Mouse (Mus musculus) brown adipose tissue, adult 24 weeks (tissue): ENCODE results near the gene Hist1h2be. TPM values are rescaled to one million over a fixed set of nuclear protein-coding genes. Genes with fewer than 3 reads are reported as not detected.
"Not testable (repeated sequence)": the region's sequence is repeated elsewhere in the genome, so short reads cannot be mapped to it uniquely, and the experiment has no call there.

ENCODE experiments used
- H3K27ac ChIP-seq: fragments of 200-500 bp; replicated peaks from 2 replicates; pipeline ENCODE4 v1.5.1; 2012; ENCODE audit warnings: low read depth, mild to moderate bottlenecking, low read length
- H3K4me1 ChIP-seq: fragments of 200-500 bp; 2 replicates; pipeline ENCODE4 v1.6.1; 2012; ENCODE audit warnings: low read length, mixed read lengths; ENCODE audit not compliant: control insufficient read depth, insufficient read depth, insufficient read length
- H3K4me3 ChIP-seq: fragments of 200-500 bp; 2 replicates; pipeline ENCODE4 v1.5.1; 2012; ENCODE audit warnings: low read depth, mild to moderate bottlenecking, low read length, moderate library complexity; ENCODE audit not compliant: insufficient read depth
- polyA plus RNA-seq: library from polyadenylated mRNA; stranded (reverse); fragments of >200 nt; gene quantifications from 2 replicates; pipeline ENCODE4 v1.2.4, GENCODE M21; 2012; ENCODE audit not compliant: missing spikeins, insufficient read depth, insufficient read length

The Hist1h2be gene
- polyA plus RNA-seq, 1 experiment, result 8.2 TPM

- peaks cover 11% of the 10 kb centered on the region; the same call in 1 of the 2 replicates for H3K4me1 ChIP-seq
- H3K27ac ChIP-seq, result no peak overlapping the region
- peak overlapping the region; percentile 54 for H3K4me3 ChIP-seq
Observed at GRCm38 (mm10) chr13:23582219-23583056, 38.5 kb downstream of the Hist1h2be start.

- H3K4me1 ChIP-seq, result peaks cover 11% of the 10 kb centered on the region; the same call in 1 of the 2 replicates
- H3K4me3 ChIP-seq, result peak within 1 kb of the TSS; percentile 54
- no peak within 1 kb of the TSS for H3K27ac ChIP-seq
Observed at GRCm38 (mm10) chr13:23581408-23582218, 39.3 kb downstream of the Hist1h2be start, which contains the start of gene Hist1h4d. TSS of gene Hist1h4d (plus strand) at chr13:23581598.

GRCm38 (mm10) chr13:23577835-23578234 is 43.1 kb downstream of the Hist1h2be start:
- peaks cover 4% of the 10 kb centered on the region; the same call in 1 of the 2 replicates for H3K4me1 ChIP-seq
- H3K4me3 ChIP-seq, result no peak overlapping the region
- H3K27ac ChIP-seq, result no peak overlapping the region

- 0 out of 2 replicates have a peak, but pooled peaks cover 2% of the 10 kb centered on the region for H3K4me1 ChIP-seq
- H3K27ac ChIP-seq, result no peak overlapping the region
- H3K4me3 ChIP-seq, result no peak overlapping the region
Observed at GRCm38 (mm10) chr13:23576906-23577639, 43.9 kb downstream of the Hist1h2be start.

GRCm38 (mm10) chr13:23576351-23576881 is 44.5 kb downstream of the Hist1h2be start:
- no peak overlapping the region for H3K27ac ChIP-seq
- H3K4me1 ChIP-seq, result 0 out of 2 replicates have a peak, but pooled peaks cover 2% of the 10 kb centered on the region
- 0 out of 2 replicates have a peak overlapping the region, but pooled peaks have one; percentile 6 for H3K4me3 ChIP-seq

GRCm38 (mm10) chr13:23575864-23576313 is 45.0 kb downstream of the Hist1h2be start:
- not testable (repeated sequence) for H3K4me1 ChIP-seq, H3K27ac ChIP-seq
- H3K4me3 ChIP-seq, result peak overlapping the region; percentile 59

- Histone ChIP-seq H3K4me1 (0 out of 2 replicates have a peak, but pooled peaks cover 2% of the 10 kb centered on the region), H3K27ac (no peak within 1 kb of the TSS), H3K4me3 (peak within 1 kb of the TSS; percentile 59)
Observed at GRCm38 (mm10) chr13:23575271-23575851, 45.6 kb downstream of the Hist1h2be start, which contains the start of gene Hist1h3d. TSS of gene Hist1h3d (plus strand) at chr13:23575763.

GRCm38 (mm10) chr13:23574546-23575170 is 46.3 kb downstream of the Hist1h2be start:
- not testable (repeated sequence) for H3K27ac ChIP-seq, H3K4me1 ChIP-seq
- peak overlapping the region; percentile 28 for H3K4me3 ChIP-seq

GRCm38 (mm10) chr13:23573898-23574524 is 46.9 kb downstream of the Hist1h2be start, which contains the start of the genes Hist1h2bf and Hist1h2ad:
TSS of gene Hist1h2bf (minus strand) at chr13:23574196.
TSS of gene Hist1h2ad (plus strand) at chr13:23574381.
- peak within 1 kb of the TSS; percentile 42; the same call in 1 of the 2 replicates for H3K27ac ChIP-seq
- not testable (repeated sequence) for H3K4me1 ChIP-seq
- peak within 1 kb of the TSS; percentile 49 for H3K4me3 ChIP-seq

- H3K27ac ChIP-seq, H3K4me1 ChIP-seq: not testable (repeated sequence)
- H3K4me3 ChIP-seq, result peak overlapping the region; percentile 49
Observed at GRCm38 (mm10) chr13:23573034-23573897, 47.7 kb downstream of the Hist1h2be start.

GRCm38 (mm10) chr13:23572218-23573033 is 48.5 kb downstream of the Hist1h2be start:
- Histone ChIP-seq H3K4me1 (0 out of 2 replicates have a peak, but pooled peaks cover 2% of the 10 kb centered on the region), H3K4me3 (no peak overlapping the region), H3K27ac (no peak overlapping the region)
